Mouse (Mus musculus): ENCODE results near the gene Gprc5d.

GRCm38 (mm10) chr6:135060728-135061127 lies 57.4 kb downstream of the Gprc5d start:
- TF ChIP-seq CTCF (IDR thresholded peaks at IDR 0.05; ENCODE audit: low read depth) (no peak), EP300 (IDR thresholded peaks at IDR 0.05; ENCODE audit: low read depth) (no peak)
